Mouse (Mus musculus) embryonic facial prominence, embryonic 15.5 days (tissue): ENCODE results near the gene Snrnp27. TPM values are rescaled to one million over a fixed set of nuclear protein-coding genes. Genes with fewer than 3 reads are reported as not detected.
A peak's percentile ranks its signal among the peaks of the same experiment; 100 is the strongest.

Experiments used
- ATAC-seq: fragments of 200-750 bp; cut with Nextera tagmentation; 2 replicates; pipeline ENCODE4 v1.8.0; 2017; ENCODE audit warnings: low read depth, moderate TSS enrichment; ENCODE audit not compliant: insufficient number of reproducible peaks, low FRiP score, low TSS enrichment
- H3K27ac ChIP-seq: fragments of 300-500 bp; sonication (generic); replicated peaks from 2 replicates; pipeline ENCODE4 v1.5.1; 2015; ENCODE audit warnings: mild to moderate bottlenecking, inconsistent platforms
- H3K27me3 ChIP-seq: fragments of 300-500 bp; sonication (generic); 2 replicates; pipeline ENCODE4 v1.6.1; 2015; ENCODE audit warnings: inconsistent platforms
- H3K36me3 ChIP-seq: fragments of 300-500 bp; sonication (generic); 2 replicates; pipeline ENCODE4 v1.6.1; 2015; ENCODE audit warnings: mild to moderate bottlenecking, inconsistent platforms
- H3K4me1 ChIP-seq: fragments of 300-500 bp; sonication (generic); 2 replicates; pipeline ENCODE4 v1.6.1; 2015; ENCODE audit warnings: inconsistent platforms
- H3K4me2 ChIP-seq: fragments of 300-500 bp; sonication (generic); replicated peaks from 2 replicates; pipeline ENCODE4 v1.6.1; 2015; ENCODE audit warnings: mild to moderate bottlenecking, inconsistent platforms
- H3K4me3 ChIP-seq: fragments of 300-500 bp; sonication (generic); replicated peaks from 2 replicates; pipeline ENCODE4 v1.5.1; 2015; ENCODE audit warnings: mild to moderate bottlenecking, inconsistent platforms
- H3K9ac ChIP-seq: fragments of 300-500 bp; sonication (generic); 2 replicates; pipeline ENCODE4 v1.6.1; 2015; ENCODE audit warnings: inconsistent platforms
- H3K9me3 ChIP-seq: fragments of 300-500 bp; sonication (generic); replicated peaks from 2 replicates; pipeline ENCODE4 v1.6.1; 2016; ENCODE audit warnings: inconsistent platforms
- WGBS: fragments of 180-500 bp; shearing (Covaris S2); methylation state at CpG from one replicate; pipeline ENCODE4 v1.1.7; 2015; 5-methylcytosine and 5-hydroxymethylcytosine counted together
- polyA plus RNA-seq: library from polyadenylated mRNA; unstranded; fragments of >200 nt; fragmentation: Nextera tagmentation; extraction: Ambion mirVana; gene quantifications from 2 replicates; pipeline ENCODE4 v1.2.1, GENCODE M21; 2015

The Snrnp27 gene
- polyA plus RNA-seq, 1 experiment from 2014 or later, result 103 TPM

DNA sequence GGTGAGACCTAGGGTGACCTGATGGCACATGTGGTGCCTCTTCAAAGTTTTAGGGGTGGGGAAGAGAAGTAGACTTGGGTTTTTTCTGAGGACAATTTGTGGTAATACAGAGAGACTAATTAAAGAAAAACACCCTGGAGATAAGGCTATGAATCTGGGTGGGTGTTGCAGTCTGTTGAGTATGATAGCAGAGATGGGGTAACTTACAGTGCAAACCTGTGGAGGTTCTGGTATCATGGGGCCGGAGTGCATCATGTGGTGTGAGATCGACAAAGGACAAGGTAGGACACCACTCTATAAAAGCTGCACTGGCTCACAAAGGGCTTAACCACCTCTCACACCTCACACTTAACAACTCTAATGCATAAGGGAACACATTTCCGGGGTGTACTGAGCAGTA is 5.3 kb upstream of the Snrnp27 start:
- Histone ChIP-seq H3K4me3 (no peak overlapping the region), H3K4me2 (no peak overlapping the region), H3K27me3 (no peaks in the 10 kb centered on the region), H3K27ac (no peak overlapping the region), H3K9ac (no peak overlapping the region), H3K4me1 (0 out of 2 replicates have a peak, but pooled peaks cover 3% of the 10 kb centered on the region), H3K9me3 (no peaks in the 10 kb centered on the region), H3K36me3 (peaks cover 24% of the 10 kb centered on the region)
- 92% methylated on average over 3 of the region's 3 CpGs for WGBS
- no peak for ATAC-seq

DNA sequence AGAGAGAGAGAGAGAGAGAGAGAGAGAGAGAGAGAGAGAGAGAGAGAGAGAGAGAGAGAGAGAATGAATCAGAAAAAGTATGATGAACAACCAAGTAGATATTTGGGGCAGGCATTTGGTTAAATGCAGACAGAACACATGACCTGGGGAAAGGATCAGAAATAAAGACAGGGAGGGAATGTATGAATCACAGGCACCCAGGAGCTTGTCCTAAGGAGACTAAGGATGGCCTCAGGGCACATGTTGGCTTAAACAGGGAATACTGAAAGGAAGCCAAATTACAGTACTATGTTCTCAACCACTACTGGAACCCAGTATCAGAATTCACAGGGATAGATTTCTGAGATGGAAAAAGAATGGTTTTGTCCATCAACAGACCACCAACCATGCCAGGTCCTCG is 2.6 kb upstream of the Snrnp27 start:
- H3K27ac ChIP-seq, result no peak overlapping the region
- no peaks in the 10 kb centered on the region for H3K27me3 ChIP-seq
- H3K4me1 ChIP-seq, result peaks cover 12% of the 10 kb centered on the region; the same call in 1 of the 2 replicates
- no peak overlapping the region for H3K4me2 ChIP-seq
- 67% methylated on average over 1 of the region's 1 CpGs for WGBS
- H3K9me3 ChIP-seq, result no peaks in the 10 kb centered on the region
- ATAC-seq, result no peak
- peaks cover 25% of the 10 kb centered on the region for H3K36me3 ChIP-seq
- no peak overlapping the region for H3K9ac ChIP-seq
- no peak overlapping the region for H3K4me3 ChIP-seq

DNA sequence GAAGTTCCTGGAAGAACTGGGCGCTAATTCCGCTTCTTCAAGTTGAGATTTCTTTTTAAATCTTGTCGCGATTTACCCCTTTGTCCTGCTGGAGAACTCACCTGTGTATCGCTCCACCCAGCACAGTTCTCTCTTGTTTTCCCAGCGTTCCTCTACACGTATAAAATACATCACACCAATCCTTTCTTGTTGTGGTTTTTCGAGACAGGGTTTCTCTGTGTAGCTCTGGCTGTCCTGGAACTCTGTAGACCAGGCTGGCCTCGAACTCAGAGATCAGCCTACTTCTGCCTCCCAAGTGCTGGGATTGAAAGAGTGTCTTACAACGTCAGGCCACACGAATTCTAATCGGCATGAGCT is 311 bp upstream of the Snrnp27 start:
- Histone ChIP-seq H3K27ac (0 out of 2 replicates have a peak overlapping the region, but pooled peaks have one; percentile 14), H3K36me3 (peaks cover 28% of the 10 kb centered on the region), H3K27me3 (no peaks in the 10 kb centered on the region), H3K9me3 (no peaks in the 10 kb centered on the region), H3K4me2 (peak overlapping the region; percentile 73), H3K9ac (peak overlapping the region; percentile 13; the same call in 1 of the 2 replicates), H3K4me3 (peak overlapping the region; percentile 82), H3K4me1 (peaks cover 12% of the 10 kb centered on the region; the same call in 1 of the 2 replicates)
- 33% methylated on average over 12 of the region's 12 CpGs for WGBS
- ATAC-seq, result 0 out of 2 replicates have a peak, but pooled peaks have one; percentile 29

DNA sequence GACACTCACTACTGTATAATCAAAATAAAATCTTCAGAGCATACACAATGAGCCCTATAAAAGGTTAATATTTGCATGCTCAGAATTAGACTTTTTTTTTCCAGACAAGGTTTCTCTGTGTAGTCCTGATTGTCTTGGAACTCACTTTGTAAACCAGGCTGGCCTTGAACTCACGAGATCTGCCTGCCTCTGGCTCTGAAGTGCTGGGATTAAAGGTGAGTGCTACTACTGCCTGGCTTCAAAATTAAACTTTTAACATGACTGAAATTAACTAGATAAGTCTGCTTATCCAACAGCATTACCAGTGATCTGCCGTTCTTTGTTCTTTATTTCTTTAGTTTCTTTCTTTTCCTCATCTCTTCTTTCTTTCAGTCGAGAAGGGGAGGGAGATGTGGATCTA is 3.0 kb downstream of the Snrnp27 start:
- WGBS, result 94% methylated on average over 3 of the region's 3 CpGs
- ATAC-seq, result no peak

DNA sequence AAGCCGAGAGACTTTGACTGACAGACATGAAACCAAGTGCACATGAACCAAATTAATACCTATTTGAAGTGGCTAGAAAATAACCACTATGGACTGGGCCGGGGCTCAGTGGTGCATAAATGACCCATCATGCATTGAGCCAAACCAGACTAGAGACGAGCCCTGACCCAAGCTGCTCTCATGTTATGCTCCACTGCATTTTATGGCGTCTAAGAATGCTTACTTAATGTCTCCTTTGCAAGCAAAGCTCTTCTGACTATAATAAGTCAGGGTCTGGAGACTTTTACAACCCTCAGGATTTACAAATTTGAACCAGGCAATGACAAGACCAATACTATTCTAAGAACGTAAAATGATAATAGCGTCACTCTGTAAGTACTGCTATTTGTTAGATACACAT is 6.0 kb downstream of the Snrnp27 start:
- H3K9me3 ChIP-seq, result no peaks in the 10 kb centered on the region
- peaks cover 88% of the 10 kb centered on the region for H3K36me3 ChIP-seq
- 0 out of 2 replicates have a peak, but pooled peaks cover 4% of the 10 kb centered on the region for H3K4me1 ChIP-seq
- no peak overlapping the region for H3K4me2 ChIP-seq
- no peak overlapping the region for H3K27ac ChIP-seq
- no peaks in the 10 kb centered on the region for H3K27me3 ChIP-seq
- H3K4me3 ChIP-seq, result no peak overlapping the region
- ATAC-seq, result no peak
- 85% methylated on average over 6 of the region's 6 CpGs for WGBS
- H3K9ac ChIP-seq, result no peak overlapping the region

More for the DNA sequence above, 3.0 kb downstream of the Snrnp27 start:
- H3K9me3 ChIP-seq, result no peaks in the 10 kb centered on the region
- no peak overlapping the region for H3K4me2 ChIP-seq
- no peak overlapping the region for H3K4me3 ChIP-seq
- no peak overlapping the region for H3K27ac ChIP-seq
- peaks cover 61% of the 10 kb centered on the region for H3K36me3 ChIP-seq
- H3K4me1 ChIP-seq, result peaks cover 12% of the 10 kb centered on the region; the same call in 1 of the 2 replicates
- no peaks in the 10 kb centered on the region for H3K27me3 ChIP-seq
- no peak overlapping the region; the same call in 1 of the 2 replicates for H3K9ac ChIP-seq

DNA sequence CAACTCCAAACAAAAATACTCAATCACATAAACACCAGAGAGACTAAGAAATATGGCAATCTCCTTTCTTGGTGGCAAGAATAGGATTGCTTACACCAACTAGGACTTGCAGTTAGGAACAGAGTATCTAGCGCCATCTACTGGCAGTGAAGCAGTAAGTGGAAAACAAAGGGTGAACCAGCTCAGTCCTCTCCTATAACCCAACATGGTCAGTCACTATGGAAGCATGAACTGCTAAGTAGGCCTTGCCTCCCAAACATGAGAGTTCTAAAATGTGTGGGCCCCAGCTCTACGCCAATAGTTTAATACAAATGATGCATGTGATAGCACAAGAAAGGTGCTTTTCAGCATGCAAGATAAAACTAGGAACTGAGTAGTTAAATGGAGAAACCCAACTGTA is 13.4 kb downstream of the Snrnp27 start:
- Histone ChIP-seq H3K4me1 (peaks cover 21% of the 10 kb centered on the region), H3K27me3 (no peaks in the 10 kb centered on the region), H3K27ac (no peak overlapping the region), H3K36me3 (peaks cover 52% of the 10 kb centered on the region), H3K9me3 (no peaks in the 10 kb centered on the region), H3K9ac (no peak overlapping the region), H3K4me3 (no peak overlapping the region), H3K4me2 (no peak overlapping the region)
- ATAC-seq, result no peak
- WGBS, result 12% methylated on average over 2 of the region's 2 CpGs

DNA sequence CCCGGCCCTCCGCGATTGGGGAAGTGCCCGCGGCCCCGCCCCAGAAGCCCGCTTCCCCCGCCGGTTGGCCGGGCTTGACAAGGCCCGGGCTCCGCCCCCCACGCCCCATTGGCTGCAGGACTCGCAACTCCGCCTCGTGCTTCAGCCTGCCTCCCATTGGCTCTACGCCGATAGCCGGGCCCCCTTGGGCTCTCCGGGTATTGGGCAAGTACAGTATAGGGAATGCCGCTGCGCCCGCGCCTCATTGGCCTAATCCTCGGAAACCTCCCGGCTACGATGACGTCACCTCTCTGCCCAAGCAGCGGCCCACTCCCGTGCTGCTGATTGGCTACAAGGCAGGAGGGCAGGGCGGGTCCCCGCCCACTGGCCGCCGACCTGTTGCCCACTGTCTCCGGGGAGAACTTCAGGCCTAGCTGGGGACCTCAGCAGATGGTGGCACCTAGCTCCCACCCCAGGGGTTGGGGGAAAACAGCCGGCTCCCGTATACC is 15.0 kb downstream of the Snrnp27 start:
- ATAC-seq, result peak; percentile 100
- WGBS, result 2% methylated on average over 37 of the region's 37 CpGs
- Histone ChIP-seq H3K4me3 (peak overlapping the region; percentile 94), H3K9me3 (no peaks in the 10 kb centered on the region), H3K9ac (peak overlapping the region; percentile 82), H3K4me2 (peak overlapping the region; percentile 89), H3K36me3 (peaks cover 38% of the 10 kb centered on the region), H3K4me1 (peaks cover 21% of the 10 kb centered on the region), H3K27me3 (no peaks in the 10 kb centered on the region), H3K27ac (peak overlapping the region; percentile 75)

DNA sequence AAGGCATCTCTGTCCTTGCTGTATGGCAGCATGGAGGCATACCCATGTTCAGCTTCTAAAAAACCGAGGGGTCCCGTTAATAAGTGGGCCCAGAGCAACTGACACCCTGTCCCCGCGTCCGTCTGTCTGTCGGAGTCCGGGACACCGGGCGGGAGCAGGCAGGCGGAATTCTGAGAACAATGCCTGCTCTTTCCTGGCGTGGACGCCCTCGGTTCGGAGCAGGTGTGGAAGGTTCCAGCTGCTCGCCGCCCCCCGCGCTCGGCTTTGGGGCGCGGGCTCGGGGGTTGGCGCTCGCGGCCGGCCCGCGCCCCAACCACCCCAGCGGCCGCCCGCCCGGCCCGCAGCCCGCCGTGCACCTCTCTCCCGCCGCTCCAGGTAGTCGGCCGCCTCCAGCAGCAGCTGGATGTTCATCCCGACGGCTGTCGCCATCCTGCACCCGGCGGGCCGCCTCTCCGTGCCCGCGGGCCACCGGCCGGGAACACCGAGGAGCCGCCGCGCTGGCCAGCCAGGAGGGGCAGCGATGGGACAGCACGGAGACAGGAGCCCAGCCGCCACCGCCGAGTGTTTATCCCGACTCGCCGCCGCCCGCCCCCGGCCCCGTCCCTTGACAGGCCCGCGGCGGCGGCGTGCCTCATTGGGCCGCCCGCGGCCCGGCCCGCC is 15.6 kb downstream of the Snrnp27 start, which contains the start of gene Mxd1:
Mxd1 (minus strand) TSS at position 582 of the 660 bp plus-strand sequence.
- H3K9me3 ChIP-seq, result no peaks in the 10 kb centered on the region
- H3K27me3 ChIP-seq, result no peaks in the 10 kb centered on the region
- H3K36me3 ChIP-seq, result peaks cover 33% of the 10 kb centered on the region
- H3K27ac ChIP-seq, result peak within 1 kb of the TSS; percentile 75
- H3K4me2 ChIP-seq, result peak within 1 kb of the TSS; percentile 89
- H3K9ac ChIP-seq, result peak within 1 kb of the TSS; percentile 82
- H3K4me3 ChIP-seq, result peak within 1 kb of the TSS; percentile 94
- H3K4me1 ChIP-seq, result peaks cover 21% of the 10 kb centered on the region
- ATAC-seq, result 0 out of 2 replicates have a peak, but pooled peaks have one; percentile 0
- WGBS, result under 1% methylated on average over 75 of the region's 76 CpGs

DNA sequence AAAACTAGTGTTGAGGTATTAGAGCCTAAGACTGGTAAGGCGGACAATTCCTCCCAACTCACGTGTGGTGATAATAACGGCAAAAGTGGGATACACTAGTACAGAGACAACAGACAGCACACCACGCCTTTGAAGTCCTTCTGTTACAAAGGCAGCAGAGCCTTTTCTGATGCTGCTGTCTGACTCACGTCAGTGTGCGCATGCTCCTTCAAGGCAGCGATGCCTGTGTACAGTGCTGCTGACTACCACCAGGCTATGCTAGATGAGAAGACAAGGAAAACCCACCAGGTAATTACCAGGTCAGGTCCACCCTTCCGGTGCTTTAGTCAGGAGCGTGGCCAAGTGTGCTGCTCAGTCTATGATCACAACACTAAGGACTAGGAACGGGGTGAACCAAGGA is 17.3 kb downstream of the Snrnp27 start:
- no peak overlapping the region for H3K4me2 ChIP-seq
- no peak for ATAC-seq
- H3K27me3 ChIP-seq, result no peaks in the 10 kb centered on the region
- no peak overlapping the region for H3K27ac ChIP-seq
- no peak overlapping the region for H3K4me3 ChIP-seq
- WGBS, result 86% methylated on average over 10 of the region's 10 CpGs
- no peak overlapping the region for H3K9ac ChIP-seq
- H3K36me3 ChIP-seq, result peaks cover 34% of the 10 kb centered on the region
- peaks cover 21% of the 10 kb centered on the region for H3K4me1 ChIP-seq
- no peaks in the 10 kb centered on the region for H3K9me3 ChIP-seq

DNA sequence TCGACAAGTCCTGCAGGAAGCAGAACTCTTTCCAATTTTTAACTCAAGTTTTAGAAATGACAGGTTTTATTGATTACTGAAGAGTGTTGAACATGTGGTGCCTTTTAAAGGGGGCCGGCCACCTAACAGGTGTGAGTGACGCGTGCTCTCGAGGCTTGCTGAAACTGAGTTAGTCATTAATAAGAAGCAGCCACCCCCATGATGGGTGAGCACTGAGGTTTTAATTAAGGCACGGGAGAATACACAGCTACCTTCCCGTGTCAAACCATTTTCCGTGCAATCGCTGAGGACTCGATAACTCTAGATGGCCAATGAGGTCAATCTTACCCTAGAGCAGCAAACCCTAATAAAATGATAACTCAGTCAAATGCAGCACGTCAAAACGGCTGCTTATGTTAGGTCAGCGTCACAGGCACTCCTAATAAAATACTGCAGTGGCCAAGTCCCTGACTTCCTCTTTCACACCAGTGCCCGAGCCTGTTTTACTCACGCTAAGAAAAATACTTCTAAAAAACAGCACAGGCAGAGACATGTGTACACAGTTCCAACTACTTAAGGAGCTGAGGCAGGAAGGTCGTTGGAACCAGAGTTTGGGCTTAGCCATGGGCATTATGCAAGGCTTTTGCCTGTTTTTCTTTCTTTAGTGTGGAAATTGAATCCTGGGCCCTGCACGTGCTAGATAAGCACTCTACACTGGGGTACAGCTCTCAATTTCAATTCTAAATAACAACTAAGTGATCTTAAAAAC is 18.6 kb downstream of the Snrnp27 start:
- no peak for ATAC-seq
- peaks cover 21% of the 10 kb centered on the region for H3K4me1 ChIP-seq
- no peaks in the 10 kb centered on the region for H3K27me3 ChIP-seq
- no peak overlapping the region for H3K9ac ChIP-seq
- no peak overlapping the region for H3K4me2 ChIP-seq
- H3K4me3 ChIP-seq, result no peak overlapping the region
- H3K36me3 ChIP-seq, result peaks cover 34% of the 10 kb centered on the region
- H3K27ac ChIP-seq, result no peak overlapping the region
- no peaks in the 10 kb centered on the region for H3K9me3 ChIP-seq
- WGBS, result 70% methylated on average over 17 of the region's 17 CpGs

DNA sequence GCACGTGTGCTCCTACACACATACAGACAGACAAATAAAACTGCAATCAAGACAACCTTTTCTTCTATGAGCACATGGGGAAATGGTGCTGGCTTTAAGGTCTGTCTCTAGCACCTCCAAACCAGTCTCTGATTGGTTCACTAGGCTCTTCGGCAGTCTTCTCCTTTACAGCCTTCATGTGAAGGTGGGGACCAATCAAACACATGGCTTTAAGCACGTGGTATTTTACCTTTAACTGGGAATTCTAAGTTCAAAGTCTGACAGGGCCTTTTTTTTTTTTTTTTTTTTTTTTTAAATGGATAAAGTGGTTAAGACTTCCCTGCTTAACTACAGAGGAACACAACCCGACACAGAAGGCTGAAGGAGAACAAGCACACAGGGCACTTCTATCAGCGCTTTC is 19.2 kb downstream of the Snrnp27 start:
- Histone ChIP-seq H3K27ac (no peak overlapping the region), H3K9ac (no peak overlapping the region), H3K9me3 (no peaks in the 10 kb centered on the region), H3K4me1 (peaks cover 21% of the 10 kb centered on the region), H3K36me3 (peaks cover 40% of the 10 kb centered on the region), H3K4me2 (no peak overlapping the region), H3K4me3 (no peak overlapping the region), H3K27me3 (no peaks in the 10 kb centered on the region)
- ATAC-seq, result no peak
- 82% methylated on average over 5 of the region's 5 CpGs for WGBS
